Mouse (Mus musculus): Measurements from ENCODE around the gene Spint3. TPM values are rescaled to one million over a fixed set of nuclear protein-coding genes. Genes with fewer than 3 reads are reported as not detected.

Gene Spint3
- polyA plus RNA-seq, 1 experiment from 2014 or later = not detected

GRCm38 (mm10) chr2:164549338-164549737 is 23.9 kb downstream of the Spint3 start:
- no peak overlapping the region for H3K4me2 ChIP-seq (replicated peaks)
- no peak for ATAC-seq (ENCODE audit: low FRiP score, low read depth)
- H3K36me3 ChIP-seq = no peaks in the 10 kb centered on the region
- H3K27ac ChIP-seq (replicated peaks) = no peak overlapping the region
- H3K4me3 ChIP-seq = no peak overlapping the region
- WGBS = 46% methylated on average over 4 of the region's 4 CpGs
- peaks cover 10% of the 10 kb centered on the region for H3K4me1 ChIP-seq
- no peak overlapping the region for H3K9ac ChIP-seq (replicated peaks)
- 0 out of 2 replicates have a peak, but pooled peaks cover 6% of the 10 kb centered on the region for H3K27me3 ChIP-seq
- no peaks in the 10 kb centered on the region for H3K9me3 ChIP-seq

GRCm38 (mm10) chr2:164544454-164545097 is 28.7 kb downstream of the Spint3 start:
- H3K9me3 ChIP-seq = no peaks in the 10 kb centered on the region
- no peak for ATAC-seq (ENCODE audit: low FRiP score, low read depth)
- H3K4me2 ChIP-seq (replicated peaks) = no peak overlapping the region
- no peak overlapping the region for H3K4me3 ChIP-seq
- WGBS = 62% methylated on average over 5 of the region's 5 CpGs
- H3K9ac ChIP-seq (replicated peaks) = no peak overlapping the region
- no peaks in the 10 kb centered on the region for H3K27me3 ChIP-seq
- H3K4me1 ChIP-seq = peaks cover 2% of the 10 kb centered on the region
- no peak overlapping the region for H3K27ac ChIP-seq (replicated peaks)
- no peaks in the 10 kb centered on the region for H3K36me3 ChIP-seq

GRCm38 (mm10) chr2:164543745-164544144 is 29.5 kb downstream of the Spint3 start:
- no peak overlapping the region for H3K4me3 ChIP-seq
- 84% methylated on average over 2 of the region's 2 CpGs for WGBS
- no peaks in the 10 kb centered on the region for H3K36me3 ChIP-seq
- no peak for ATAC-seq (ENCODE audit: low FRiP score, low read depth)
- no peak overlapping the region for H3K27ac ChIP-seq (replicated peaks)
- no peaks in the 10 kb centered on the region for H3K9me3 ChIP-seq
- no peak overlapping the region for H3K4me2 ChIP-seq (replicated peaks)
- H3K27me3 ChIP-seq = no peaks in the 10 kb centered on the region
- H3K9ac ChIP-seq (replicated peaks) = no peak overlapping the region
- no peaks in the 10 kb centered on the region for H3K4me1 ChIP-seq

- no peaks in the 10 kb centered on the region for H3K36me3 ChIP-seq
- no peak overlapping the region for H3K9ac ChIP-seq (replicated peaks)
- H3K9me3 ChIP-seq = no peaks in the 10 kb centered on the region
- H3K27me3 ChIP-seq = no peaks in the 10 kb centered on the region
- WGBS = 86% methylated on average over 7 of the region's 7 CpGs
- H3K4me3 ChIP-seq = no peak overlapping the region
- H3K27ac ChIP-seq (replicated peaks) = no peak overlapping the region
- no peak for ATAC-seq (ENCODE audit: low FRiP score, low read depth)
- no peaks in the 10 kb centered on the region for H3K4me1 ChIP-seq
- H3K4me2 ChIP-seq (replicated peaks) = no peak overlapping the region
These were observed 30.7 kb downstream of the Spint3 start for GRCm38 (mm10) chr2:164542598-164542997.

- H3K27ac ChIP-seq (replicated peaks) = no peak overlapping the region
- WGBS = 72% methylated on average over 5 of the region's 5 CpGs
- no peaks in the 10 kb centered on the region for H3K4me1 ChIP-seq
- no peaks in the 10 kb centered on the region for H3K9me3 ChIP-seq
- no peaks in the 10 kb centered on the region for H3K36me3 ChIP-seq
- ATAC-seq (ENCODE audit: low FRiP score, low read depth) = no peak
- H3K27me3 ChIP-seq = no peaks in the 10 kb centered on the region
- H3K9ac ChIP-seq (replicated peaks) = no peak overlapping the region
- no peak overlapping the region for H3K4me3 ChIP-seq
- H3K4me2 ChIP-seq (replicated peaks) = no peak overlapping the region
These were observed 31.1 kb downstream of the Spint3 start for GRCm38 (mm10) chr2:164542132-164542531.

- ATAC-seq (ENCODE audit: low FRiP score, low read depth) = no peak
- Histone ChIP-seq H3K27me3 (no peaks in the 10 kb centered on the region), H3K9me3 (no peaks in the 10 kb centered on the region), H3K4me1 (no peaks in the 10 kb centered on the region), H3K9ac (replicated peaks) (no peak overlapping the region), H3K4me2 (replicated peaks) (no peak overlapping the region), H3K27ac (replicated peaks) (no peak overlapping the region), H3K36me3 (no peaks in the 10 kb centered on the region), H3K4me3 (no peak overlapping the region)
- WGBS = 48% methylated on average over 8 of the region's 8 CpGs
These were observed 32.4 kb downstream of the Spint3 start for GRCm38 (mm10) chr2:164540652-164541427.

- no peaks in the 10 kb centered on the region for H3K4me1 ChIP-seq
- no peak overlapping the region for H3K4me3 ChIP-seq
- no peak overlapping the region for H3K27ac ChIP-seq (replicated peaks)
- no peak for ATAC-seq (ENCODE audit: low FRiP score, low read depth)
- no peaks in the 10 kb centered on the region for H3K9me3 ChIP-seq
- no peak overlapping the region for H3K9ac ChIP-seq (replicated peaks)
- WGBS = 89% methylated on average over 4 of the region's 4 CpGs
- H3K27me3 ChIP-seq = no peaks in the 10 kb centered on the region; the same call in 1 of the 2 replicates
- no peak overlapping the region for H3K4me2 ChIP-seq (replicated peaks)
- no peaks in the 10 kb centered on the region for H3K36me3 ChIP-seq
These were observed 36.3 kb downstream of the Spint3 start for GRCm38 (mm10) chr2:164537003-164537402.

GRCm38 (mm10) chr2:164534315-164534714 is 38.9 kb downstream of the Spint3 start:
- H3K27me3 ChIP-seq = no peaks in the 10 kb centered on the region; the same call in 1 of the 2 replicates
- ATAC-seq (ENCODE audit: low FRiP score, low read depth) = no peak
- H3K4me2 ChIP-seq (replicated peaks) = no peak overlapping the region
- H3K9me3 ChIP-seq = no peaks in the 10 kb centered on the region
- H3K27ac ChIP-seq (replicated peaks) = no peak overlapping the region
- H3K36me3 ChIP-seq = no peaks in the 10 kb centered on the region
- 83% methylated on average over 10 of the region's 10 CpGs for WGBS
- no peaks in the 10 kb centered on the region for H3K4me1 ChIP-seq
- H3K4me3 ChIP-seq = no peak overlapping the region
- H3K9ac ChIP-seq (replicated peaks) = no peak overlapping the region

- ATAC-seq (ENCODE audit: low FRiP score, low read depth) = no peak
- H3K36me3 ChIP-seq = no peaks in the 10 kb centered on the region
- H3K4me2 ChIP-seq (replicated peaks) = no peak overlapping the region
- H3K27me3 ChIP-seq = no peaks in the 10 kb centered on the region; the same call in 1 of the 2 replicates
- no peak overlapping the region for H3K4me3 ChIP-seq
- H3K4me1 ChIP-seq = no peaks in the 10 kb centered on the region
- no peak overlapping the region for H3K27ac ChIP-seq (replicated peaks)
- WGBS = 6% methylated on average over 3 of the region's 3 CpGs
- no peak overlapping the region for H3K9ac ChIP-seq (replicated peaks)
- peaks cover 10% of the 10 kb centered on the region; the same call in 1 of the 2 replicates for H3K9me3 ChIP-seq
These were observed 42.1 kb downstream of the Spint3 start for GRCm38 (mm10) chr2:164531169-164531568.

- Histone ChIP-seq H3K9ac (replicated peaks) (no peak overlapping the region), H3K4me3 (no peak overlapping the region), H3K4me1 (no peaks in the 10 kb centered on the region), H3K27me3 (no peaks in the 10 kb centered on the region; the same call in 1 of the 2 replicates), H3K9me3 (peaks cover 10% of the 10 kb centered on the region; the same call in 1 of the 2 replicates), H3K36me3 (no peaks in the 10 kb centered on the region), H3K27ac (replicated peaks) (no peak overlapping the region), H3K4me2 (replicated peaks) (no peak overlapping the region)
- 70% methylated on average over 5 of the region's 5 CpGs for WGBS
- ATAC-seq (ENCODE audit: low FRiP score, low read depth) = no peak
These were observed 44.7 kb downstream of the Spint3 start for GRCm38 (mm10) chr2:164528557-164528956.

- Histone ChIP-seq H3K4me1 (0 out of 2 replicates have a peak, but pooled peaks cover 6% of the 10 kb centered on the region), H3K36me3 (no peaks in the 10 kb centered on the region), H3K9ac (replicated peaks) (no peak overlapping the region), H3K4me2 (replicated peaks) (no peak overlapping the region), H3K4me3 (no peak overlapping the region), H3K27ac (replicated peaks) (no peak overlapping the region), H3K27me3 (peaks cover 10% of the 10 kb centered on the region; the same call in 1 of the 2 replicates), H3K9me3 (peaks cover 10% of the 10 kb centered on the region; the same call in 1 of the 2 replicates)
- 86% methylated on average over 10 of the region's 10 CpGs for WGBS
- no peak for ATAC-seq (ENCODE audit: low FRiP score, low read depth)
These were observed 49.9 kb downstream of the Spint3 start for GRCm38 (mm10) chr2:164523301-164523773.

GRCm38 (mm10) chr2:164522280-164522679 is 51.0 kb downstream of the Spint3 start:
- Histone ChIP-seq H3K9ac (replicated peaks) (no peak overlapping the region), H3K36me3 (no peaks in the 10 kb centered on the region), H3K4me3 (no peak overlapping the region), H3K4me1 (0 out of 2 replicates have a peak, but pooled peaks cover 6% of the 10 kb centered on the region), H3K4me2 (replicated peaks) (no peak overlapping the region), H3K27ac (replicated peaks) (no peak overlapping the region), H3K9me3 (peaks cover 10% of the 10 kb centered on the region; the same call in 1 of the 2 replicates), H3K27me3 (peaks cover 10% of the 10 kb centered on the region; the same call in 1 of the 2 replicates)
- WGBS = 22% methylated on average over 8 of the region's 8 CpGs
- ATAC-seq (ENCODE audit: low FRiP score, low read depth) = no peak
